Mouse (Mus musculus): Measurements from ENCODE around the gene Phxr2.

Phxr2 gene

DNA sequence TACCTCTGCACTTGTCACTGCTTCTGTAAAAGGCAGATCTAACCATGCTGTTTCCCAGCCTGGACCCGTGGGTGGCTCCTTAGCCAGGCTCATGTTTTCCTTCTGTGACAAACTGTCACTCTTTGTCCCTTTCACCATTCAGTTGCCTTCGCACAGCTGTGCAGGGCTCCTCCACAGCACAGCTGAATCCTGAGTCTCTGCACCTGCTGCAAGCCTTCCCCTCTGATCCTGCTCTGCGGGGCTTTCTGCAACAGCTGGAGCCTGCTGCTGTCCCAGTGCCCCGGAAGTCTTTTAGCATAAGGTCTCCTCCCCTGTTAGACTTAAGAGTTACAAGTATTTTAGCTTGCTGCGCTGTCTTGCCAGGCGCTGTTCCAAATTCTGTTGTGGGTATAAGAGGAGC is 6.1 kb upstream of the Phxr2 start:
- no peak for DNase-seq

DNA sequence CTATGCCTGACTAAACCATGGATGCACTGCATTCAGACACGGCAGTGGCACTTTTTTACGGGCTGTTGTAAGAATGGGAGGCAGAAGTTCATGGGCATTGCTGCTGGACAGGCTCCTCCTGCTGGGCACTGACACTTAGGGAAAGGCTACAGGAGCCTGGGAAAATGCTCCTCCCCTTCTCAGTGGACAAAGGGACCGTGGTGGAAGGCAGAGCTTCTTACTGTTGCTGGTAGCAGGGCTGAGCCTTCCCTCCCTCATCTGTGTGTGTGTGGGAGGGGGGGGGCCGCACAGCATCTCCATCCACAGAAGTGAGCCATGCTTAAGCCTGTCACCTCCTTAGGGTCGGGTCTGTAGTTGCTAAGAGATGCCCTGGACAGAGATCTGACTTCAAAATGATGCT is 5.2 kb upstream of the Phxr2 start:
- no peak for DNase-seq

DNA sequence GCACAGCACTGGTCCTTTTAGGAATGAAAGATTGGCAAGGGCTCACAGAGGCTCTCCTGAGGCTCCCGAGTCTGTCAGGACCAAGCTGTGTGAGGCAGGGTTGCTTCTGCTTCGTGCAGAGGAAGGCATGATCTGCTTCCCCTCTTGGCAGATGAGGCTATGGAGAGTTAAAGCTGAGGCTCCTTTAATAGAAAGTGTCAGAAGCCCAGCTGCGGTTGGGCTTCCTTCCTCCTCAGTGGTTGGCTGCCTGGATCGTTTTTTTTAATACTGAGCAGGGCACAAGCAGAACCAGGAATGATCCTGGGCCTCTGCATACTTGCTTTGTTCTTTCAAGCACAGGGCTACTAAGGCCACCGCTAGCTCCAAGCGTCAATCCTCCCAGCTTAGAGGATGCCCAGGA is 4.5 kb upstream of the Phxr2 start:
- peak in 1 of 2 experiments; percentile 21 for DNase-seq

DNA sequence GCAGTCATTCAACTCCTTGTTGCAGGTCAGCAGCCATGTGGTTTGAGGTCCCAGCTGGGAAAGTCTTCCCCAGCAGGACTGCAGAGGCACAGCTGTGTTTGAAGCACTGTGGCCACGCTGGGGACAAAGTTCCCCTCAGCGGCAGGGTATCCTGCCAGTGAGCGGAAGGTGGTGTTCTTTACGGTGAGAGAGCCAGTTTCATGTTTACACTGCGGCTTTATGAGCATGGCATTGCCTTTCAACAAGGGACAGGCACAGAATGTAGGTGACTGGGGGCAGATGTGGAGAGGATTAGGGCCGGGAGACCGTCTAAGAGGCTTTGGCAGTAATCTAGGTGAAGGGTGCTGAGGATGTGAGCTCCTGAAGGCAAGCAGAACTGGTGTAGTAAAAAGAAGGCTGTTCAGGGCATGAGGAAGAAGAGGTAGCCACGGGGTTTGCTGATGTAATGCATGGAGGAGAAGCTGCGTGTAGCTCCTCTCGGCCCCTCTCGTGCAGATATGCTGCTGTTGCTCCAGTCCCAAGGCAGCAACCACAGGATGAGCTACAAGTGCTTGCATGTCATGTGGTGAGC is 1.7 kb upstream of the Phxr2 start:
- DNase-seq = peak in 1 of 2 experiments; percentile 43

DNA sequence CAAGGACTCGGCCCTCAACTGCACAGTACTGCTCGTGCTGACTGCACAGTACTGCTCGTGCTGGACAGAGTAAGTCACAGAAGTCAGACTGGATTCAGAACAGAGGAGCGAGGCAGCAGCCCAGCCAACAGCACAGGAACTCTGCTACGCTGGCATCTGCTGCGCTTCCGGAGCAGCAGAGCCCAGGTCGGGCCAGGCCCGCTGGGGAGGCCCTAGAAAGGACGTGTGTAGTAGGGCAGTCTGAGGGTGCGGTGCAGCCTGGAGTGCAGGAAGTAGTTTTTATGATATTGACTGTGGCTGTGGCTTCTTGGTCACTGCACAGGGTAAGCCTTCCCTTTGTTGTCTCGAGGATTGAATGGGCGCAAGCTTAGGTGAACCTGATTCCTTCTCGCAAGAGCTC is 829 bp upstream of the Phxr2 start:
- DNase-seq = no peak

DNA sequence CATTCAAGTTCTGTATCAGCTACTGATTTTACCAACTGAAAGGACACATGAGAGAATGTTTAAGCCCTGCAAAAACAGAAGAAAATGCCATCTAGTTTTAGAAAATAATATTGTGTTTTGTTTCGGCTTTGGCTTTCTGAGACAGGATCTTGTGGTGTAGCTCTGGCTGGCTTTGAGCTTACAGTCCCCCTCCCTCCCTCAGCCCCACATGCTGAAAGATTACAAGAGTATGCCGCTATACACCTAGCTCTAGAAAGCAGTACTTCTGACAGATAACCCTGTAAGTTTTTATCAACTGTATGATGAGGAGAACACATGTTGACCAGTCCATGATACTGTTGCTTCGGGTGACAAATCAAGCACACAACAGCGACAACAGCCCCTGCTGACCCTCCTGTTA is 6.7 kb downstream of the Phxr2 start:
- no peak for DNase-seq

DNA sequence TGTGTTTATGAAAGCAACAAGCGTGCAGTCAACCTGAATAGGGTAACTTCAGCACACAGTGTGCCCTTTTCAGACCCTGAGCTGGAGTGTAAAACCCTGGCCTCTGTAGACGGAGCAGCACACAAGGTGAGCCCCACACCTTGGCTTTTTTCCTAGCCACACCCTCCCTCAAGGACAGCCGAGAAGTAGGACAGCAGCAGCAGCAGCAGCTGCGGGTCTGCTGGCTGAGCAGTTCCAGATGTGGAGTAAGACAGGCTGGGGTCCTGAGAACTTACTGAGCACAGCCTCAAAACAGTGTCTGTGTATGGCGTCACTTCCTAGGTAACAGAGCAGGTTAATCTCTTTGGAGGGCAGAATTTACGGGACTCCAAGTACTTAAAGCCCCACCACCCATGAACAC is 7.4 kb downstream of the Phxr2 start:
- no peak for DNase-seq

DNA sequence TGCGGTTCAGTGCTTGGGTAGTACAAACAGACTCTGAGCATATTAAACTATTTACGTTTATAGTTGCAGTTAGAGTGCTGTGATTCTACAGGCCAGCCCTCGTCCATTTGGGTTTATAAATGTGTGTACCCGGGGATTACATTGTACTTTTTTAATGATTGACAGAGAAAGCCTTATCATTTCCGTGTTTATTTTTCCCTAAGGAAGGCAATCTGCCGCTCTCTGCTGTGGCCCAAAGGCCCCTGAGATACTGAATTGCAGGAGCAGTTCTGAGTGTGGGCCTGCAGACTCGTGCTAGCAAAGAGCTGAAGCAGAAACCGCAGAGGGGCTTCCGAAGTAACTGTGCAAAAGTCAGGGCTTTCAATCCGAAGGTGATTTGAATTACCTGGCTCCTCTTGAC is 8.2 kb downstream of the Phxr2 start:
- no peak for DNase-seq

DNA sequence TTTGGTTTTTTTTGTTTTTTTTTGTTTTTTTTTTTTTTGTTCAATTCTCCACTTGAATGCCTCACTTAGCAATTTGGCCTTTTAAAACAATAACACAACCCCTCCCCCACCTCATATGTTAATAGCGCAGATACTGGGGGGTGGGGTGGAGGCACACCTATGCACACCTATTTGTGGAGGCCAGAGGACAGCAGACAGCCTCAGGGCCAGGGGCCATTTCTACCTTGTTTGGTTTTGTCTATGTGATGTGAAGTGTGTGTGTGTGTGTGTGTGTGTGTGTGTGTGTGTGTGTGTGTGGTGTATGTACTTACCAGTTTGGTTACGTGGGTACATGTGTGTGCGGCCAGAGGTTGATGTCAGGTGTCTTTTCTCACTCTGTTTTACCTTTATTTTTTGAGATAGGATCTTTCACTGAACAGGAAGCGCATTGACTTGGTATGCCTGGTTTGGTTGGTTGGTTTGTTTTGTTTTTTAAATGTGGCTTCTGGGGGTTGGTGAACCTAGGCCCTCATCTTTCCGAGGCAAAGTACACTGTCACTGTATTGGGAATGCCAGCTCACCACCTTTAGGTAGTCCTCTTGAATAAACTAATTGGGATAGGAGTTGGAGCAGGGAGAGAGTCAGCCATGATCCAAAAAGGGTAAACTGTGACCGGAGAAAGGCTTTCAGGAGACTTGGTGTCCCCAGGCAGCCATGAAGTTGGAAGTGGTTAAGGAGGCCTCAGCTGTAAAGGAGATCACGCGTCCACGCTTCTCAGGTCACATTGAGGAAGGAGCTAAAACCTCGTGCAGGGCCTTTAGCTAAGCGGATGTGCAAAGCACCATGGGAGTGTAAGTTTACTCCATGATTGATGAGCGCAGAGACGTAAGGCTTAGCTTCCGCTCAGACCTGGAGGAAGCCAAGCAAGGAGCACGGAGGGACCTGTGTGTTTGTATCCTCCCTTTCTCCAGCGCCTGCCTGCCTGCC is 9.2 kb downstream of the Phxr2 start:
- DNase-seq = no peak

DNA sequence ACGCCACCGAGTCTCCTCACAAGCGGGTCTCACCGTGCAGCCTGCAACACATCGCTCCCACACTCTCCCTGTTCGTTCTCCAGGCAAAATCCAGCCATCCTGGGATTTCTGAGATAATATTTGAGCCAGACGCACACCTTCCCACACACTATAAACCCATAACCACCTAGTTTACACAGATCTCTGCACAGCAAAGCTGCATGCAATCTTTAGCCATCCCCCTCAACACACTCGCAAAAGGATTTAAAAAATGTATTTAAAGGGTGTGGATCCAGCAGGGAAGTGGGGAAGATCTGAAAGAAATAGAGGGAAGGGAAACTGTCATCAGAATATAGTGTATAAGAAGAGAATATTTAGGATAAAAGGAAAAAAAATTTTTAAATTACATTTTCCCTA is 9.9 kb downstream of the Phxr2 start:
- DNase-seq = no peak

DNA sequence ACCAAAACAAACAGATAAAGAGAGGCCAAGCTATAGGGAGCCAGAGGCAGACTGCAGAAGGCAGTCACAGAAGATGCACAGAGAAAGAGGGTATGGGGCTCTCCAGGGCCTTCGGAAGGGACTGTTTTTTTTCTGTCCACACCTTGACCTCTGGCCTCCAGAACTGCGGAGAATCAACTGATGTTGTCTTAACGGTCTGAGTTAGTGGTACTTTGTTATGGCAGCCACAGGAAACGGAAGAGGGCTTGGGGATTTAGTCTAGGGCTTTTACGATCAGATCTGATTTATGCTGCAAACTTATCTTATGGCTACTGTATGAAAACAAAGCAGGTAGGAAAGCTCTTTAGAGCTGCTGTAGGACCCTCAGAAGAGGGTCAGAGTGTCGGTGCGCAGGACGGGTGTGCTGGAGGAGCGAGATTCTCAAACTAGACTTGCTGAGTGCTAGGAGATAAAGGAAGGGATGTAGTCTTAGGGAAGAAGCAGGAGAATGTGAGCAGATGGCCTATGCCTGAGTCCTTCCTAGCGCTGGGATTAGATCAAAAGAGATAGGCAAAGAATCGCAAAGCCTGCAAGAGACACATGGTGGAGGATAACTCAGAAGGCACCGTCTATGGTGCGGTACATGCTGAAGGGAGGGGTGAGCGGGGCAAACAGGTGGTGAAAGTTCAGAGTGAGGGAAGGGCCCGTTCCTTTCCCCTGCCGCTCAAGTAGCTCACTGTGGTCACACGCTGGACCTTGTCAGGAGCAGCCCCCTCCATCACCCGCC is 10.5 kb downstream of the Phxr2 start:
- DNase-seq = no peak

DNA sequence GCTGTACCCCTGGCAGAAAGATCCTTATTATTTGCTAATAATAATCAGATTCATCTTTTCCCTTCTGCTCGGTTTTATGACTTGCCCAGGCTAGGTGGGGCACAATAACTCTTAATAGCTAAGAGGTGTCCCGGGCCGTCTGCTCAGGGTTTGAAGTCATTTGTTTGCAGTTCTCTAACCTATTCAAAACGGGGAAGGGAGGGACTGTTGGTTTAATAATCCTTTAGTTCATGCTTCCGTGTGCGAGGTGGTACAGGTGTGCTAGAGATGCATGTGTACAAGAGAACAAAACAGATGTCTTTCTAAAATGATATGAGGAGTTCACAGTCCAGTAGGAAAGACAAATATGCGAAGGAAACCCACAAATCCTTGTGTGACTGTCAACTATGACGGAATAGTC is 11.8 kb downstream of the Phxr2 start:
- DNase-seq = no peak

DNA sequence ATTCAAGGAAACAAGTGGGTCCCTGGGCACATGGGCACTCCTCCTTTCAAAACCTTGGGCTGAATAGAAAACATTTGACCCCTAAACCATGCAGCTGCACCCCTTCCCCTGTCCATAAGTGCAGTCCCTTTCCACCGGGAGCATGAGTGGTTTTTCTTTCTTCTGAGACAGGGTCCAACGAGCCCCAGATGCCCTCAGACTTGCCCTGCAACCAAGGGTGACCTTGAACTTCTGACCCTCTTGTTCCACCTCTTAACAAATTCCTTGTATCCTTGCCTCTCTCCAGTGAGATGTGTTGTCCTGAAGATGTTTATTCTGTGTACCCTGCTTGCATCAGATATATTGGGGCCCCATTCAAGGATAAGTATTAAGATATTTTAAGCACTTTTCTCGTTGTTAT is 12.6 kb downstream of the Phxr2 start:
- DNase-seq = no peak

DNA sequence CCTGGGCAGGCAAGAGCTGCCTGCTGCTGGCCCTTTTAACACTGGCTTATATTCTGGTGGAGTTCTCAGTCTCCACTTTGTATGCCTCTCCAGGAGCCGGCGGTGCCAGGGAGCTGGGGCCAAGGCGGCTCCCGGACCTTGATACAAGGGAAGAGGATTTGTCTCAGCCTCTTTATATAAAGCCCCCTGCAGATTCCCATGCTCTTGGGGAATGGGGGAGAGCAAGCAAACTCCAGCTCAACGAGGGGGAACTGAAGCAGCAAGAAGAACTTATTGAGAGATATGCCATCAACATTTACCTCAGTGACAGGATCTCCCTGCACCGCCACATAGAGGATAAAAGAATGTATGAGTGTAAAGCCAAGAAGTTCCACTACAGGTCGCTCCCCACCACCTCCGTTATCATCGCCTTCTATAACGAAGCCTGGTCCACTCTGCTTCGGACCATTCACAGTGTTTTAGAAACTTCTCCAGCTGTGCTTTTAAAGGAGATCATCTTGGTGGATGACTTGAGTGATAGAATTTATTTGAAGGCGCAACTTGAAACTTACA is 17.6 kb downstream of the Phxr2 start:
- DNase-seq = no peak

DNA sequence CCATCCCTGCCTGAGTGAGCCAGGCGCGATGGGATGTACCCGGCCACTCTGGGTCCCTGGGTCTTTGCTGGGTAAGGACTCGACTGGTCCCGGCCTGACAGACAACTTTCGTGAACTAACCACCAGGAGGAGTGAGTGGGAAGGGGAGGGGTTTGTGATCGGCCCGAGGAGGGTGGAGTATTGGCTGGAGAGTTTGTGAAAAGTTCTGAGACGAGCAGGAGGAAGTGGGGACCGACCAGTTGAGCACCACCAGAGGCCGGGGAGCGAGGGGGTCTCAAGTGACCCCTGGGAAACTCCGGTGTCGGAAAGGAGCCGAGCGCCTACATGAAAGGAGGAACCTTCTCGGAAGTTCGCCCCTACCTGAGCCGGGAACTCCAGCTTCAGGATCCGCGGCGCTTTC is 18.2 kb downstream of the Phxr2 start, which contains the start of gene Galnt4:
TSS of gene Galnt4 (plus strand) at position 196 of the 400 bp plus-strand sequence.
- DNase-seq = peak; percentile 86

DNA sequence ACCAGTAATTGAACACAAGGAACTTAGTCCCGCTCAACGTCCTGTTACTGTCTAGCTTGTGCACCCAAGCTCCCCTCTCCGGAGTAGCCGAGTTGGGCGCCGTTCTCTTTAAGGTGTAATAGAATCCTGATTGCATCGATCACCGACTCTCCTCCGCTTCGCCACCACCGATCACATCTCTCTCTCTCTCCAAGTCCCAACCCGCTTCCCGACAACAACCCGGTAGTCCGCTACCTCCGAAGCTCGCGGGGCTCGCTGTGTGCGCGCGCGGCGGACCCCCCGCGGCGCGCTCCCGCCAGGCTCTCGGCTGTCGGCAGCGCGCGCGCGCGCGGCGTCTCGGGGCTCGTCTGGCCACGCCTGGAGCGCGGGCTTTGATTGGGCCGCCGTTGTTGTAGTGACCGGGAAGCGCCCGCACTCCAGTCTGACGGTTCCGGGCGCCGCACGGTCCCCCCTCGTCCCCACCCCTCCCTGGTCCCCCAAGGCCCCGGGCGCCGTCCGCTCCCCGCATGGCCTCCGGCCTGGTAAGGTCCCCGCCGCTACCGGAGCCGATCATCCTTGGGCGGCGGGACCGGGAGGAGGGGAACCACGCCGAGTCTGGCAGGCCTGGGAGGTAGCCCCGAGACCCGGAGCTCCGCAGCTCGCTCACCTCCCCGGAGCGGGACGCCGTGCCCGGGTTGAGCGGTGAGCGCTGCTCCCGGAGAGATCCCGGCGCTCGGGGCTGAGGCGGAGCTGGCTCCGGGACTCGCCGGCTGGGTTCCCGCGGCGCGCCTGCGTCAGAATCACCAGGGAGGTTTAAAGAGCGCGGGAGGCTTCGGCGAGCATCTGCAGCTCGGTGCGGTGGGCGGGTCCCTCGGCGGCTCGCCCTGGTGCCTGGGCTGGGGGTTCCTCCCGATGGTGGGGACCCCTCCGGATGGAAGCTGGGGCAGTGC is 19.2 kb downstream of the Phxr2 start, which contains the start of gene Poc1b:
TSS of gene Poc1b (plus strand) at position 334 of the 929 bp plus-strand sequence.
- DNase-seq = peak; percentile 89 to 93

DNA sequence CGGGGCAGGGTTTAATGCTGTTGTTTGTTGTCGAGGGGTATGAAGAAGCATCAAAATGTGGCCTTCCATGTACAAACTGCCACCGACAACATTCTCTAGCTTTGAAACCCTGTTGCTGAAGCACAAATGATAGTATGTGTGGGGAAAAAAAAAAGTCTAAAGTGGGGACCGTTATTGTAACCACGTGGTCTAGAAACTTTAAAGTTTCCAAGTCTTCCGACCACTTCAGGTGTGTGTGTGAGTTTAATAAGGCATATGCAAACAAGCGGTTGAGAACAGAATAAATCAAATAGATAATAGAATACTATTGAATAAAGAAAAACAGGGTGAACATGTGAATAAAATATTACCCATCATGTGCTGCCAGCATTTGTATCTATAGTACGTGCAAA is 19.8 kb downstream of the Phxr2 start:
- DNase-seq = no peak

DNA sequence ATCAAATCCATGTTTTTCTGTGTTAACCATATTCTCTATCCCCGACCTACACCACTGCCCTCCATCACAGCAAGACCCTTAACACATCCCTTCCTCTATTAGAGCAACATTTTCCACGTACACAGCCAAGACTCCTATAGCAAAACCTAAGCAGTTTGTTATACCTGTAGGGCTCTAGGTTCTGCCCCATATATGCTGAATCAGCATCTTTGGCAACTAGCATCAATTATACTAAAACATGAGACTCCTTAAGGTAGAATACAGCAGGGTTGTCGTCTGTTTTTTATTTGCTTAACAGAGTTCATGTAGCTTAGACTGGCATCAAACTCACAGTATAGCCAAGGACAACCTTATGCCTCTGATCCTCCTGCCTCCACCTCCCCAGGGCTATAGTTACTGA is 20.6 kb downstream of the Phxr2 start:
- no peak for DNase-seq

DNA sequence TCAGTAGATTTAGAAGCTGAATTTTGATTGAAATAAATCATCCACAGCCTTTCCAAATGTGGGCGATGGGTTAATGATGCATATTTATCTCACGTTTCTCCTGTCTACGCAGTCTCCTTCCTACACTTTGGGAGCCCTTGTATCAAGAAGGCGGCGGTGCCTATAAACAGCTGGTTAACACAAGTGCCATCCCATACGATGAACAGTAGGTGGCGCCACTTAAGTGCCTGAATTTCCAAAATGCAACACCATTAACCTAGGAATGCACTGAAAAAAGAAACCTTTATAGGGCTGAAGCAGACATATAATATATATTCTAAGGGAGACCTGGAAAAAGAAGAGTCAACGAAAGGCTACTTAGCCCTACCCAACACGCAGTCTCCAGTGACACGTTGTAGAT is 28.8 kb downstream of the Phxr2 start:
- DNase-seq = peak; percentile 40 to 64

DNA sequence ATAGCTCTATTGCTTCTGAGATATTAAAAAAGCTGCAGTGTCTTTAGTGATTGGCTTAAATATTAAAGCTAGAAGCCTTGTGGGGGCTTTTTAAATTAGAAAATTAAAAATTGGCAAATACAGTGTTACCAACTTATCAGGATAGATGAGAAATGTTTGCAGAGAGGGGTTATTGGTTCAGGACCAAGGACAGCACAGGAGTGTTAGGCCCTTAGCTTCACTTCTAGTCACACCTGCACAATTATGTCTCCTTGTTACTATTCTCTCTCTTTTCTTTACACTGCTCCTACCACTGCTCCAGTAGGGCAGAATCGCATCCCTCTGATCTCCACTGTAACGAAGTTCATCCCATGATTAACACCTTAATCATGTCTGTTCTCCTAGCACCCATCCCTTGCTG is 31.0 kb downstream of the Phxr2 start:
- no peak for DNase-seq

DNA sequence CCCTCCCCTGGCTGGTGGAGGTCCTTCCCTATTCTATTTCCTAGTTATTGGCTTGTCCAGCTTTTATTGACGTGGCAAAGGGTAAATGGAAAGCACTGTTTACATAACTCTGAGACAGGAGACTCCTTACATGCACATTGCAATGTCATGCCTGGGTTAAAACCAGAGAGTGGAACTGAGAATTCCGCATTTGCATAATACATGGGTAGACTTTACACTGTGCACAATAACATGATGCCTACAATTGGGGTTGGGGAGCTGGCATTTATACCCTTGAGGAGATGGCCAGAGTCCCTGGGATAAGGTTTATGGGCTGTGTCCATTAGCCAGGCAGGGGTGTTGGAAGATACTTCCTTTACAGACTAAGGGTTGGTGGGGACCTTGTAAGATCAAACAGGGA is 32.8 kb downstream of the Phxr2 start:
- DNase-seq = no peak

DNA sequence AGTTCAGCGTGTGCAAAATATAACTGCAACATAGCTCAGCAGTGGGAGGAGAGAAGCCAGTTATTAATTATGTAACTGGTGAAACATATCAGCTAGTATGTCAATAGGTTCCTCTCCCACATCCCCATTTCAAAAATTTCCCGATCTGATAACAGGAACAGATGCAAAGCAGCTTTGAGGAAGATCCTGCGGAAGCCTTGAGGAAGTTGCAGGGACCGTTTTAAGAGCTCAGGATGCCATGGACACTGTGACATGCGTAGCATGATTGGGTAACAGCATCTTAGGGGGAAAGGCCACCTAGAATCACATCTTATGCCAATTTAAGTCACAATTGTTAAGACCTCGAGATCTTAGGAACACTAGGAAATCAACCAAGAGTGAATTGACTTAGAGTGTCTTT is 36.2 kb downstream of the Phxr2 start:
- no peak for DNase-seq

All from kidney, postnatal 36 days (tissue).